Mouse (Mus musculus) left cerebral cortex, adult 2 months (tissue): ENCODE results near the gene Irgm1. TPM values are rescaled to one million over a fixed set of nuclear protein-coding genes. Genes with fewer than 3 reads are reported as not detected.
A peak's percentile ranks its signal among the peaks of the same experiment; 100 is the strongest.

ENCODE experiments used
- DNase-seq, 2 experiments: peaks; one replicate each; pipeline ENCODE4 v3.0.0; 2021 to 2022; ENCODE audit warnings: low spot score in 2 of 2, mixed read lengths in 1 of 2; ENCODE audit errors: extremely low spot score in 1 of 2
- H3K27ac ChIP-seq: fragments of 200-600 bp; 2 replicates; pipeline ENCODE4 v1.8.1; 2022
- H3K4me3 ChIP-seq: fragments of 200-600 bp; 2 replicates; pipeline ENCODE4 v1.8.1; 2022
- CTCF ChIP-seq: fragments of 200-600 bp; IDR thresholded peaks from 2 replicates; pipeline ENCODE4 v1.8.1; 2022; ENCODE audit warnings: antibody characterized with exemption, mild to moderate bottlenecking, moderate library complexity
- intact Hi-C: fragments of 180-260 bp; cut with DNase I; formaldehyde crosslinking; loops from one replicate; pipeline ENCODE4 v1.15.1; 2025
- total RNA-seq, 2 experiments: library from RNA; stranded (reverse); gene quantifications; 2 replicates each; pipeline ENCODE4 v1.2.3; 2021

The Irgm1 gene
- total RNA-seq, 2 experiments from 2014 or later: 5.5 to 5.6 TPM

DNA sequence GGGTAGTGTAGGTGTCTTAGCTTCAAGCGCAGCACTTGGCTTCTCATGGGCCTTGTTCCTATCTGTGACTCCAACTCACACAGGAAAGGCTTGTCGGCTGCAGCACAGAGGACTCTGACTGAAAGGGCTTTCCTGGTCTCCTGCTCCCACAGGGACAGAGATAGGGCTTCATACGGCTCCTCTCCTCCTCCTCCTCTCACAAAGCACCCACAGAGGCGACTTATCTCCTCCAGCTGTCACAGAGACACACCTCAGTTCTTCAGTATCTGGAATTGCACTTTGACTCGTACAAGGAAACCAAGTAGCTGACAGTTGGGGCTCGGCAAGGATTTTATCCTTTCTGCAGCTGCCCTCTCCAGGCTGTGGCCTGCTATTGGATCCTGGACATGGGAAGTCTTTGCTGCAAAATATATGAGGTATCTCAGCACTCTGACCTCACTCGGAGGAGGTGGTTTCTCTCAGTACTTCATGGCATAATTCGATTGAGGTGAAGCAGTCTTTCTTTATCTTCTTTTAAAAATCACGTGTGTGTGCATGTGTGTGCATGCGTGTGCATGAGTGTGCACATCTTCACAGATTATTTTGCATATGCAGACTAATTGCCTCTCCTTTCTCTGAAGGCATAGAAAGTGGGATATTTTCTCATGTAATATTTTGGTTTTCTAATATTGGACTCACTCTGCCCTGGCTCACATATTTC lies 2.3 kb upstream of the Irgm1 start:
- Histone ChIP-seq H3K4me3 (no peak overlapping the region), H3K27ac (no peak overlapping the region)
- no peak for DNase-seq
- no peak for TF ChIP-seq CTCF
- intact Hi-C loops: loop anchor here (1.0 to 5.0 kb wide), 3 partner anchors 230 to 664 kb away; no protein-coding TSS in a partner anchor

DNA sequence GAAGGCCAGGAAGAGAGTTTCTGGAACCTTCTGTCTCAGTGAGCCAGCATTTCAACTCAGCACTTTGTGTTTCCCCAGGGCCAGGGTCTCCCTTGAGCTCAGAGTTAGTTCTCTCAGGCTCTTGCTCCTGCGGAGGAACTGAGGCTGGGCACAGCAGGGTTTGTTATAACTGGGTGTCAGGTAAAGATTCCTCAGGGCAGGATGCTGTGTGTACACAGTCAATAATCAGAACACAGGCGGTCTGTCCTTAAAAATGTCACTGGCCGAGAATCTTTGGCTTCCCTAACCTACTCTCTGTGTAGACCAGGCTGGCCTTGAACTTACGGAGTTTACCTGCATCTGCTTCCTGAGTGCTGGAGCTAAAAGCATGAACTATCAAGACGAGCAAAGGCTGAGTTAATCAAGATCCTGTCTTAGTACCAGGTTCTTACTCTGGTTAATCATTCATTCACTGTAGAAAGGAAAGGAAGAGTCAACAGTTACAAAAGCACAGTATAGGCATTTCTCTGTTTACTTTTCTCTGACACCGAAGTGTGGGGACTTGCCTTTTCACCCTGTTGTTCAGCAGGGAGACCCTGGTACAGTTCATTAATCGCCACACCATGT lies 1.3 kb upstream of the Irgm1 start:
- DNase-seq: no peak
- no peak for TF ChIP-seq CTCF
- intact Hi-C loops: loop anchor here (5.0 kb wide), 2 partner anchors 395 to 665 kb away; no protein-coding TSS in a partner anchor
- Histone ChIP-seq H3K27ac (peak overlapping the region; percentile 64), H3K4me3 (no peak overlapping the region)

- H3K27ac ChIP-seq: peak overlapping the region; percentile 64
Measured at GRCm38 (mm10) chr11:48871817-48872541, 496 bp upstream of the Irgm1 start.

DNA sequence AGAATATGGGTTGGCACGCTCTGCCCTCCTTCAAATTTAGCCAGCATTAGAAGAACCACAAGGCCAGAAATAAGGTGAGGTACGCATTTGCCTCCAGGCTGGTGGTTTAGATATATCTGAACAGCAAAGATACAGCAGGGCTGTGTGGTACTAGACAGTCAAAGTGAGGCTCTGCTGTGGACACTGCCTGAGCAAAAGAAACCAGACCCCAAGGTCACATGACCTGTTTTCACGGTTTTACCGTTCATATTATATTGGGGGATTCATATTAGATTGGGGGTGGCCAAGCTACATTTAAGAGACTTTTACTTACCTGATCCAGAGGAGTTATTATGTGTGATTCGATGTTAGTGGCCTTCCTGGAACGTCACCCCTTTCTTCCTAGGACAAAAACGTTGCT lies 702 bp downstream of the Irgm1 start:
- intact Hi-C loops: loop anchor here (5.0 kb wide), 2 partner anchors 397 to 667 kb away; no protein-coding TSS in a partner anchor
- Histone ChIP-seq H3K4me3 (peak overlapping the region; percentile 61), H3K27ac (peak overlapping the region; percentile 64)
- no peak for DNase-seq
- TF ChIP-seq CTCF: no peak

More at GRCm38 (mm10) chr11:48871817-48872541, 496 bp upstream of the Irgm1 start:
- peak overlapping the region; percentile 61 for H3K4me3 ChIP-seq
- DNase-seq: no peak
- intact Hi-C loops: loop anchor here (5.0 kb wide), 2 partner anchors 395 to 665 kb away; no protein-coding TSS in a partner anchor
- TF ChIP-seq CTCF: no peak; the same call in 1 of the 2 replicates

GRCm38 (mm10) chr11:48869380-48870110 lies 1.9 kb downstream of the Irgm1 start:
- intact Hi-C loops: loop anchor here (5.0 kb wide), 2 partner anchors 398 to 668 kb away; no protein-coding TSS in a partner anchor
- TF ChIP-seq CTCF: no peak
- no peak for DNase-seq
- Histone ChIP-seq H3K4me3 (peak overlapping the region; percentile 61), H3K27ac (no peak overlapping the region)

- intact Hi-C loops: no loop called here
- TF ChIP-seq CTCF: no peak
- no peak for DNase-seq
- H3K4me3 ChIP-seq: no peak overlapping the region
- no peak overlapping the region for H3K27ac ChIP-seq
Measured at GRCm38 (mm10) chr11:48866481-48866880, 5.0 kb downstream of the Irgm1 start.

- Histone ChIP-seq H3K4me3 (no peak overlapping the region), H3K27ac (no peak overlapping the region)
- DNase-seq: no peak
- no peak for TF ChIP-seq CTCF
- intact Hi-C loops: no loop called here
Measured at GRCm38 (mm10) chr11:48863808-48864207, 7.7 kb downstream of the Irgm1 start.

DNA sequence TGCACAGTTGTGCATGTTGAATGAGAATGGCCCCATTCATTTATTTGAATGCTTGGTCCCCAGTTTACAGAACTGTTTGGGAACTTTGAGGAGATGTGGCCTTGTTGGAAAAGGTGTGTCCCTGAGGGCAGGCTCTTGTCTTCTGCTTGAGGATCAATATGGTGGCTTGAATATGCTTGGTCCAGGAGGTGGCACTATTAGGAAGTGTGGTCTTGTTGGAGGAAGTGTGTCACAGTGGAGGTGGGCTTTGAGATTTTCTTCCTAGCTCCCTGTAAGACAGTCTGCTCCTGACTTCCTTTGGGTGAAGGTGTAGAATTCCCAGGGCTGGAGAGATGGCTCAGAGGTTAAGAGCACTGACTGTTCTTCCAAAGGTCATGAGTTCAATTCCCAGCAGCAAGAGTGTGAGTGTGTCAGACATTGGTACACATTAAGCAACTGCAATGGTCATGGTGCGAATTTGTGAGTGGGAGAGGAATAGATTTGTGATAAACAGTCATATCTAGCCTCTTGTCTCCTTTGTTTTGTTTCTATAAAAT lies 8.6 kb downstream of the Irgm1 start:
- no peak for DNase-seq
- Histone ChIP-seq H3K27ac (no peak overlapping the region), H3K4me3 (no peak overlapping the region)
- intact Hi-C loops: no loop called here
- no peak for TF ChIP-seq CTCF

DNA sequence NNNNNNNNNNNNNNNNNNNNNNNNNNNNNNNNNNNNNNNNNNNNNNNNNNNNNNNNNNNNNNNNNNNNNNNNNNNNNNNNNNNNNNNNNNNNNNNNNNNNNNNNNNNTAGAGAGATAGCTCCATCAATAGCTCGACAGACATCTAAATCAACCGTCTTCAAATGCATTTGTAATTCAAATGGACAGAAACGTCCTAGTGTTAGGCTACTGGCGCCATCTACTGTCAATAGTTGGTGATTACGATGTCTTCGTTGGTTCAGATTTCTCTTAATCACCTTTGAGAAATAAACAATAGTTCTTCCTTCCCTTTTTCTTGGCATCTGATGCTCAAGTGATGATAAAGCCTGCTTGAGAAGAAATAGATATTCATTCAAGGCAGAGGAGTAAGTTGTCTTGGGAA lies 12.5 kb downstream of the Irgm1 start:
- H3K27ac ChIP-seq: no peak overlapping the region; the same call in 1 of the 2 replicates
- intact Hi-C loops: loop anchor here (1.0 to 5.0 kb wide), 2 partner anchors 69 to 388 kb away; no protein-coding TSS in a partner anchor
- peak overlapping the region; percentile 51 for H3K4me3 ChIP-seq
- peak; percentile 86 for TF ChIP-seq CTCF
- DNase-seq: no peak

DNA sequence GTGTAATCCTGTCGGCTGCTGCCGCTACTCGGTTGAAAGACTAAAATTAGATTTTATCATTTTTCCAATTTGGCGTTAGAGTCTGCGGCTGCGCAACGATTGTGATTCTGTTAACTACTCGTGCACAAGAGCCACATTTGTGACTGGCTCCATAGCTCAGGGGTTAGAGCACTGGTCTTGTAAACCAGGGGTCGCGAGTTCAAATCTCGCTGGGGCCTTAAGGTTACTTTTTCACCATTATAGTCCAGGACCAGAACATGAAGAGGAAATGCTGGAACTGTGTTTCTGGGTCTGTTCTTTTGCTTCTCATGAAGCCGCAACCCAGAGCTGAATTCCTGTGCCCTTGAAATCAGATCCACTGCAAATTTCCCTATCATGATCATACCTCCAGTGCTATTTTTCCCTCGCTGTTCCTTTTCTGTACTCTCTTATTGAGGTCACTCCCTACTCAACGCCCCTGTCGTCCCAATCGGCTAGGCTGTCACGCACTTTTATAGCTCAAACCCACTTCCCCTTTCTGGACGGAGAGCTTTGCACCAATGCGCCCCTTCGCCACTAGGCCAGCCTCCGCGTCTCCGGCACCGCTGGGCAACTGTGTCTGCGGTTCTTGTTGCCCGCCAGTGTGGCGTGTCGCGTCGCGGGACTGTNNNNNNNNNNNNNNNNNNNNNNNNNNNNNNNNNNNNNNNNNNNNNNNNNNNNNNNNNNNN lies 17.9 kb downstream of the Irgm1 start:
- peak overlapping the region; percentile 51 for H3K4me3 ChIP-seq
- DNase-seq: peak; percentile 92 to 96
- peak; percentile 30 for TF ChIP-seq CTCF
- intact Hi-C loops: no loop called here
- H3K27ac ChIP-seq: peak overlapping the region; percentile 83
